Mouse (Mus musculus) megakaryocyte, embryonic 14.5 days (primary cell): ENCODE results near the gene Otogl. TPM values are rescaled to one million over a fixed set of nuclear protein-coding genes. Genes with fewer than 3 reads are reported as not detected.

Source experiments
- H3K27me3 ChIP-seq: replicated peaks from 2 replicates; pipeline ENCODE3; 2012; ENCODE audit warnings: inconsistent platforms
- H3K36me3 ChIP-seq: replicated peaks from 2 replicates; pipeline ENCODE3; 2012; ENCODE audit warnings: low read length, inconsistent platforms, mixed read lengths
- H3K4me1 ChIP-seq: 2 replicates; pipeline ENCODE4 v1.6.1; 2012; ENCODE audit warnings: inconsistent platforms
- H3K4me3 ChIP-seq: replicated peaks from 2 replicates; pipeline ENCODE3; 2012; ENCODE audit warnings: moderate library complexity, mild to moderate bottlenecking, inconsistent platforms
- H3K9me3 ChIP-seq: 2 replicates; pipeline ENCODE4 v1.6.1; 2012; ENCODE audit warnings: inconsistent platforms
- FLI1 ChIP-seq: IDR thresholded peaks from 2 replicates; pipeline ENCODE4 v1.6.1; 2012; ENCODE audit warnings: low read length, inconsistent platforms, mixed read lengths
- GATA1 ChIP-seq: IDR thresholded peaks from 3 replicates; pipeline ENCODE4 v1.6.1; 2012; ENCODE audit warnings: mixed read lengths, low read length, inconsistent platforms, borderline replicate concordance
- polyA plus RNA-seq: library from polyadenylated mRNA; stranded (reverse); fragments of >175 nt; gene quantifications from 2 replicates; pipeline ENCODE4 v1.2.3, GENCODE M21; 2012; ENCODE audit warnings: low replicate concordance; ENCODE audit not compliant: insufficient read depth

Otogl gene
- polyA plus RNA-seq, 1 experiment, result not detected

GRCm38 (mm10) chr10:107759624-107760023 is 152.3 kb downstream of the Otogl start:
- TF ChIP-seq GATA1 (no peak), FLI1 (no peak)

GRCm38 (mm10) chr10:107753471-107753870 is 158.5 kb downstream of the Otogl start:
- H3K27me3 ChIP-seq, result no peaks in the 10 kb centered on the region
- no peaks in the 10 kb centered on the region for H3K4me1 ChIP-seq
- TF ChIP-seq GATA1 (no peak), FLI1 (no peak)
- H3K4me3 ChIP-seq, result no peak overlapping the region
- no peaks in the 10 kb centered on the region for H3K36me3 ChIP-seq
- H3K9me3 ChIP-seq, result no peaks in the 10 kb centered on the region

More at GRCm38 (mm10) chr10:107759624-107760023, 152.3 kb downstream of the Otogl start:
- no peaks in the 10 kb centered on the region for H3K9me3 ChIP-seq
- H3K4me1 ChIP-seq, result no peaks in the 10 kb centered on the region
- no peak overlapping the region for H3K4me3 ChIP-seq
- no peaks in the 10 kb centered on the region for H3K27me3 ChIP-seq
- H3K36me3 ChIP-seq, result no peaks in the 10 kb centered on the region

- TF ChIP-seq GATA1, result no peak
- no peak for TF ChIP-seq FLI1
- H3K27me3 ChIP-seq, result no peaks in the 10 kb centered on the region
- no peaks in the 10 kb centered on the region for H3K36me3 ChIP-seq
- no peaks in the 10 kb centered on the region for H3K4me1 ChIP-seq
- no peak overlapping the region for H3K4me3 ChIP-seq
- no peaks in the 10 kb centered on the region for H3K9me3 ChIP-seq
Observed at GRCm38 (mm10) chr10:107752351-107753143, 159.4 kb downstream of the Otogl start.

GRCm38 (mm10) chr10:107751944-107752343 is 160.0 kb downstream of the Otogl start:
- Histone ChIP-seq H3K27me3 (no peaks in the 10 kb centered on the region), H3K9me3 (no peaks in the 10 kb centered on the region), H3K4me1 (no peaks in the 10 kb centered on the region), H3K4me3 (no peak overlapping the region), H3K36me3 (no peaks in the 10 kb centered on the region)
- TF ChIP-seq GATA1 (no peak), FLI1 (no peak)

- no peaks in the 10 kb centered on the region for H3K27me3 ChIP-seq
- H3K4me3 ChIP-seq, result no peak overlapping the region
- H3K4me1 ChIP-seq, result no peaks in the 10 kb centered on the region
- no peaks in the 10 kb centered on the region for H3K9me3 ChIP-seq
- H3K36me3 ChIP-seq, result no peaks in the 10 kb centered on the region
- TF ChIP-seq GATA1, result no peak
- no peak for TF ChIP-seq FLI1
Observed at GRCm38 (mm10) chr10:107747566-107747965, 164.4 kb downstream of the Otogl start.

- H3K4me3 ChIP-seq, result no peak overlapping the region
- TF ChIP-seq FLI1 (no peak), GATA1 (no peak)
- no peaks in the 10 kb centered on the region for H3K4me1 ChIP-seq
- H3K27me3 ChIP-seq, result no peaks in the 10 kb centered on the region
- no peaks in the 10 kb centered on the region for H3K36me3 ChIP-seq
- H3K9me3 ChIP-seq, result no peaks in the 10 kb centered on the region
Observed at GRCm38 (mm10) chr10:107746717-107747116, 165.2 kb downstream of the Otogl start.

GRCm38 (mm10) chr10:107739815-107740214 is 172.1 kb downstream of the Otogl start:
- Histone ChIP-seq H3K36me3 (no peaks in the 10 kb centered on the region), H3K9me3 (no peaks in the 10 kb centered on the region), H3K27me3 (no peaks in the 10 kb centered on the region), H3K4me1 (no peaks in the 10 kb centered on the region), H3K4me3 (no peak overlapping the region)
- TF ChIP-seq FLI1 (no peak), GATA1 (no peak)

GRCm38 (mm10) chr10:107737743-107738142 is 174.2 kb downstream of the Otogl start:
- H3K36me3 ChIP-seq, result no peaks in the 10 kb centered on the region
- no peak overlapping the region for H3K4me3 ChIP-seq
- H3K4me1 ChIP-seq, result no peaks in the 10 kb centered on the region
- no peaks in the 10 kb centered on the region for H3K9me3 ChIP-seq
- no peaks in the 10 kb centered on the region for H3K27me3 ChIP-seq
- no peak for TF ChIP-seq FLI1
- no peak for TF ChIP-seq GATA1

GRCm38 (mm10) chr10:107735448-107735847 is 176.5 kb downstream of the Otogl start:
- TF ChIP-seq FLI1, result no peak
- TF ChIP-seq GATA1, result no peak
- Histone ChIP-seq H3K27me3 (no peaks in the 10 kb centered on the region), H3K9me3 (no peaks in the 10 kb centered on the region), H3K4me1 (no peaks in the 10 kb centered on the region), H3K36me3 (no peaks in the 10 kb centered on the region), H3K4me3 (no peak overlapping the region)

GRCm38 (mm10) chr10:107734327-107734726 is 177.6 kb downstream of the Otogl start:
- no peaks in the 10 kb centered on the region for H3K27me3 ChIP-seq
- no peaks in the 10 kb centered on the region for H3K4me1 ChIP-seq
- H3K9me3 ChIP-seq, result no peaks in the 10 kb centered on the region
- no peak for TF ChIP-seq GATA1
- TF ChIP-seq FLI1, result no peak
- no peaks in the 10 kb centered on the region for H3K36me3 ChIP-seq
- no peak overlapping the region for H3K4me3 ChIP-seq

- TF ChIP-seq FLI1 (no peak), GATA1 (no peak)
- Histone ChIP-seq H3K36me3 (no peaks in the 10 kb centered on the region), H3K9me3 (no peaks in the 10 kb centered on the region; the same call in 1 of the 2 replicates), H3K4me3 (no peak overlapping the region), H3K4me1 (no peaks in the 10 kb centered on the region), H3K27me3 (no peaks in the 10 kb centered on the region)
Observed at GRCm38 (mm10) chr10:107725631-107726030, 186.3 kb downstream of the Otogl start.
